Mouse (Mus musculus): Measurements from ENCODE around the gene Asb6.

- TF ChIP-seq POLR2A (IDR thresholded peaks at IDR 0.05; ENCODE audit: control insufficient read depth, extremely low read depth, insufficient read depth, low read length, poor library complexity): no peak
- no peak for TF ChIP-seq CTCF (IDR thresholded peaks at IDR 0.05; ENCODE audit: borderline replicate concordance, control insufficient read depth, extremely low read depth, insufficient read depth, low read length, poor library complexity)
Measured at GRCm38 (mm10) chr2:30850581-30850980, 20.4 kb upstream of the Asb6 start.

All from thymus, adult 2 months (tissue).